Mouse (Mus musculus): ENCODE results near the gene Gm20388. TPM values are rescaled to one million over a fixed set of nuclear protein-coding genes. Genes with fewer than 3 reads are reported as not detected.

The Gm20388 gene
- polyA plus RNA-seq, 2 experiments, result 8.5 TPM; not detected in 1

DNA sequence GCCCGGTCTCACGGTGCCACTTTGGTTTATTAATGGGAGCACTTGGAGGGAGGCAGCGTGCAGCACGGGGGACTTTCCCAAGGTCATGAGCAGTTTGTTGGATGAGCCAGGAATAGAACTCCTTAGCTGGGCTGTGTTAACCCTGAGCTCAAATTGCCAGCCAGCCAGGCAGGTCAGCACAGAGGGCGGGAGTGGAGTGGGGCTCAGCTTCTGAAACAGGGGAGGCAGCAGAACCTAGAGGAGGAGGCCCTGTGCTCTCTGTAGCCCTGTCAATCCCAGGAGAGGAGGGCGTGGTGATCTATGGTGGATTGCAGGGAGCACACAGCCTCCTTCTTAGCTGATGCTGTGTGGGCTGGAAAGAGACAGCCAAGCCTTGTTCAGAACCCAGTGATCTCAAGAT lies 615.2 kb downstream of the Gm20388 start:
- H3K4me2 ChIP-seq (ENCODE audit: low read depth), result no peak overlapping the region
- no peak overlapping the region for H3K9ac ChIP-seq (replicated peaks)
- no peaks in the 10 kb centered on the region; the same call in 1 of the 2 replicates for H3K36me3 ChIP-seq (replicated peaks; ENCODE audit: control insufficient read depth, insufficient read depth, low read depth)
- ATAC-seq (ENCODE audit: insufficient read depth), result no peak
- TF ChIP-seq EP300 (IDR thresholded peaks at IDR 0.05; ENCODE audit: low read depth), result no peak
- TF ChIP-seq CTCF (IDR thresholded peaks at IDR 0.05; ENCODE audit: low read depth), result no peak
- H3K27me3 ChIP-seq (ENCODE audit: control insufficient read depth, insufficient read depth, low read length), result no peaks in the 10 kb centered on the region
- no peak overlapping the region for H3K4me3 ChIP-seq (ENCODE audit: insufficient read depth in 1 of 2, low read depth in 2 of 2, low read length in 2 of 2)
- WGBS (ENCODE audit: insufficient replicate concordance), result 54% methylated on average over 6 of the region's 6 CpGs
- H3K27ac ChIP-seq, result no peak overlapping the region
- H3K4me1 ChIP-seq (replicated peaks; ENCODE audit: control insufficient read depth in 2 of 2, insufficient read depth in 2 of 2, low read length in 1 of 2), result peaks cover 18 to 24% of the 10 kb centered on the region in 2 experiments
- H3K9me3 ChIP-seq (ENCODE audit: control insufficient read depth, low read length), result no peaks in the 10 kb centered on the region
- DNase-seq (ENCODE audit: low read depth in 3 of 3, low spot score in 3 of 3), result no peak

DNA sequence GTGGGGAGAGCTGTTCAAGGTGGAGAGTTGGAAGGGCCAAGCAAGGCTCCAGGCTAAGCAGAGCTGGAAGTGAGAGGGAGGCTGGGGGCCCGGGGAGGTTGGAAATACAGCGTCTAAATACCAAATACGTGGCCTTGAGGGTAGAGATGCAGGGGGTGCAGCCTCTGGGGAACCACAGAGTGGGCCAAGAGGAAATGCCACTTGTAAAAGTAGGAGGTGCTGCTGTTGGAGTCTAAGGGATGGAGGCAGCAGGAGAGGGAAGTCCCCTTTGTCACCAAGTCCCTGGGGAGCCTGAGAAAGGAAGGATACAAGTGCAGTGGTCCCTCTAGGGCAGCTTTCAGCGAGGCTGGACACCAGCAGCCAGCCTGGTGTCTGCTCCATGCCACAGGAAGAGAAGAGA lies 615.9 kb downstream of the Gm20388 start:
- no peak for TF ChIP-seq EP300 (IDR thresholded peaks at IDR 0.05; ENCODE audit: low read depth)
- no peak for TF ChIP-seq CTCF (IDR thresholded peaks at IDR 0.05; ENCODE audit: low read depth)
- 33% methylated on average over 4 of the region's 4 CpGs for WGBS (ENCODE audit: insufficient replicate concordance)
- Histone ChIP-seq H3K9me3 (ENCODE audit: control insufficient read depth, low read length) (no peaks in the 10 kb centered on the region), H3K27ac (no peak overlapping the region), H3K4me2 (ENCODE audit: low read depth) (no peak overlapping the region), H3K36me3 (replicated peaks; ENCODE audit: control insufficient read depth, insufficient read depth, low read depth) (peaks cover 3% of the 10 kb centered on the region), H3K4me3 (ENCODE audit: insufficient read depth in 1 of 2, low read depth in 2 of 2, low read length in 2 of 2) (no peak overlapping the region), H3K9ac (replicated peaks) (no peak overlapping the region), H3K27me3 (ENCODE audit: control insufficient read depth, insufficient read depth, low read length) (no peaks in the 10 kb centered on the region), H3K4me1 (replicated peaks; ENCODE audit: control insufficient read depth in 2 of 2, insufficient read depth in 2 of 2, low read length in 1 of 2) (peaks cover 22 to 30% of the 10 kb centered on the region in 2 experiments)
- no peak for ATAC-seq (ENCODE audit: insufficient read depth)
- no peak for DNase-seq (ENCODE audit: low read depth in 3 of 3, low spot score in 3 of 3)

- H3K27me3 ChIP-seq (ENCODE audit: control insufficient read depth, insufficient read depth, low read length), result no peaks in the 10 kb centered on the region
- no peak overlapping the region for H3K27ac ChIP-seq
- no peak for DNase-seq (ENCODE audit: low read depth in 3 of 3, low spot score in 3 of 3)
- H3K4me2 ChIP-seq (ENCODE audit: low read depth), result no peak overlapping the region
- H3K4me1 ChIP-seq (replicated peaks; ENCODE audit: control insufficient read depth in 2 of 2, insufficient read depth in 2 of 2, low read length in 1 of 2), result peaks cover 38 to 44% of the 10 kb centered on the region in 2 experiments
- H3K9me3 ChIP-seq (ENCODE audit: control insufficient read depth, low read length), result no peaks in the 10 kb centered on the region
- TF ChIP-seq EP300 (IDR thresholded peaks at IDR 0.05; ENCODE audit: low read depth) (no peak), CTCF (IDR thresholded peaks at IDR 0.05; ENCODE audit: low read depth) (no peak)
- no peak for ATAC-seq (ENCODE audit: insufficient read depth)
- peaks cover 3% of the 10 kb centered on the region for H3K36me3 ChIP-seq (replicated peaks; ENCODE audit: control insufficient read depth, insufficient read depth, low read depth)
- 59% methylated on average over 3 of the region's 3 CpGs for WGBS (ENCODE audit: insufficient replicate concordance)
- H3K9ac ChIP-seq (replicated peaks), result no peak overlapping the region
- H3K4me3 ChIP-seq (ENCODE audit: insufficient read depth in 1 of 2, low read depth in 2 of 2, low read length in 2 of 2), result no peak overlapping the region
Measured at GRCm38 (mm10) chr8:120528332-120528731, 617.7 kb downstream of the Gm20388 start.

DNA sequence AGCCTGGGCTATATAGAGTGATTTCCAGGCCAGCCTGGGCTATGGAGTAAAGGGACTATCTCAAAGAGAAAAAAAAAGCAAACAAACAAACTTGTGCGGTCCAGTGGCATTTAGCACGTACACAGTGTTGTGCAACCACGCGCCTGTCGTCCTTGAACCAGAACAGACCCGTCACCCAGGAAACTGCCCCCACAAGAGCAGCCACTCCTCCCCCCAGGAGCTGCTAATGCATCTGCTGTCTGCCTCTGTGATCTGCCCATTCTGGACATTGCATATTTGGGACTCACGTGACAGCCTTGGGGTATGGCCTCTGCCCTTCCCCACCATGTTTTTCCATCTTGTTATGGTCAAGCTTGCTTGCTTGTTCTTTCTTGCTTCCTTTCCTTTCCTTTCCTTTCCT lies 618.6 kb downstream of the Gm20388 start:
- H3K36me3 ChIP-seq (replicated peaks; ENCODE audit: control insufficient read depth, insufficient read depth, low read depth), result peaks cover 3% of the 10 kb centered on the region
- no peak overlapping the region; the same call in 1 of the 2 replicates for H3K27ac ChIP-seq
- no peak overlapping the region for H3K9ac ChIP-seq (replicated peaks)
- TF ChIP-seq CTCF (IDR thresholded peaks at IDR 0.05; ENCODE audit: low read depth), result no peak
- no peak for TF ChIP-seq EP300 (IDR thresholded peaks at IDR 0.05; ENCODE audit: low read depth)
- ATAC-seq (ENCODE audit: insufficient read depth), result no peak
- H3K4me3 ChIP-seq (ENCODE audit: insufficient read depth in 1 of 2, low read depth in 2 of 2, low read length in 2 of 2), result no peak overlapping the region
- H3K4me2 ChIP-seq (ENCODE audit: low read depth), result no peak overlapping the region
- H3K9me3 ChIP-seq (ENCODE audit: control insufficient read depth, low read length), result no peaks in the 10 kb centered on the region
- WGBS (ENCODE audit: insufficient replicate concordance), result 50% methylated on average over 7 of the region's 7 CpGs
- H3K4me1 ChIP-seq (replicated peaks; ENCODE audit: control insufficient read depth in 2 of 2, insufficient read depth in 2 of 2, low read length in 1 of 2), result peaks cover 44 to 49% of the 10 kb centered on the region in 2 experiments
- no peaks in the 10 kb centered on the region for H3K27me3 ChIP-seq (ENCODE audit: control insufficient read depth, insufficient read depth, low read length)
- DNase-seq (ENCODE audit: low read depth in 3 of 3, low spot score in 3 of 3), result no peak

DNA sequence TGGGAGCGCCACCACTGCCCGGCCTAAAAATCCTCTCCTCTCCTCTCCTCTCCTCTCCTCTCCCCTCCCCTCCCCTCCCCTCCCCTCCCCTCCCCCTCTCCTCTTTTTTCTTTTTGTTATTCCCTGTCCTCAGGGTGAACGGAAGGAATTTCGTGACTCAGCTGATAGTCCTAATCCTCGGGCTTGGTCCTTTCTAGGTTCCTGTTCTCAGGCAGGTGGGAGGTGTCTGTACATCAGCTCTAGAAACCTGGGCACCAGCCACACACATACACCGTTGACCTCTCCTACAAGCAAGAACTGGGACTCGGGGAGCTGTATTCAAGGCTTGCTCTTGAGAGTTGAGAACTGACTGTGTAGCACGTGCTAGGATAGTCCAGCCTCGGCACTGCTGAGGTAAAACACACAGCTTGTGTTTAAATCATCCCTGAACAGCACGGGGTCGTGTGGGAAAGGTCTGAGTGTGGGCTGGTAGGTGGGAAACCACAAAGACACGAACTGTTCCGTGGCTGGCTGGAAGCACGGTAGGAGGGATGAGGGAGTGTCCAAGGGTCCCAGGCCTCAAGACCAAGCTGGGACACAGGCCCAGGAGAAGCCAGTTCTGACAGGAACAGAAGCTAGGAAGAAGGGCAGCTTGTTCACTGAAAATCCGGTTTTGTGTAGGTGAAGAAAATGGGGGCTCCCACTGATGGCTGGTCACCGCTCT lies 620.5 kb downstream of the Gm20388 start:
- Histone ChIP-seq H3K4me2 (ENCODE audit: low read depth) (no peak overlapping the region), H3K27me3 (ENCODE audit: control insufficient read depth, insufficient read depth, low read length) (no peaks in the 10 kb centered on the region), H3K9ac (replicated peaks) (no peak overlapping the region), H3K4me3 (ENCODE audit: insufficient read depth in 1 of 2, low read depth in 2 of 2, low read length in 2 of 2) (no peak overlapping the region), H3K4me1 (replicated peaks; ENCODE audit: control insufficient read depth in 2 of 2, insufficient read depth in 2 of 2, low read length in 1 of 2) (peaks cover 44 to 46% of the 10 kb centered on the region in 2 experiments), H3K36me3 (replicated peaks; ENCODE audit: control insufficient read depth, insufficient read depth, low read depth) (peaks cover 3% of the 10 kb centered on the region), H3K27ac (no peak overlapping the region), H3K9me3 (ENCODE audit: control insufficient read depth, low read length) (no peaks in the 10 kb centered on the region)
- no peak for ATAC-seq (ENCODE audit: insufficient read depth)
- TF ChIP-seq CTCF (IDR thresholded peaks at IDR 0.05; ENCODE audit: low read depth), result no peak
- TF ChIP-seq EP300 (IDR thresholded peaks at IDR 0.05; ENCODE audit: low read depth), result no peak
- DNase-seq (ENCODE audit: low read depth in 3 of 3, low spot score in 3 of 3), result no peak
- WGBS (ENCODE audit: insufficient replicate concordance), result 45% methylated on average over 16 of the region's 16 CpGs

All from liver, embryonic 14.5 days (tissue).